Mouse (Mus musculus) ES-E14 (cell line): ENCODE data around the gene Mmp7. TPM values are rescaled to one million over a fixed set of nuclear protein-coding genes. Genes with fewer than 3 reads are reported as not detected.

ENCODE experiments used
- DNase-seq: peaks from one replicate; pipeline ENCODE4 v3.0.0-alpha.2; 2013; ENCODE audit warnings: low read depth, low spot score
- H3K27ac ChIP-seq: 2 replicates; pipeline ENCODE4 v1.5.1; 2012; ENCODE audit warnings: low read depth, mild to moderate bottlenecking, low read length, moderate library complexity, mixed read lengths; ENCODE audit not compliant: poor library complexity, insufficient read depth, severe bottlenecking
- H3K36me3 ChIP-seq: 2 replicates; pipeline ENCODE4 v1.6.1; 2012; ENCODE audit warnings: mild to moderate bottlenecking, low read length, moderate library complexity, mixed read lengths; ENCODE audit not compliant: control insufficient read depth, poor library complexity, insufficient read depth, severe bottlenecking
- H3K4me1 ChIP-seq, 2 experiments: fragments of 150-350 bp in 1 of 2; sonication (generic) in 1 of 2; 2 replicates each; pipeline ENCODE4 v1.6.1; 2012; ENCODE audit warnings: low read length in 2 of 2, mild to moderate bottlenecking in 1 of 2, mixed read lengths in 1 of 2; ENCODE audit not compliant: control insufficient read depth in 2 of 2, insufficient read depth in 2 of 2, poor library complexity in 1 of 2
- H3K4me3 ChIP-seq, 2 experiments: fragments of 150-350 bp in 1 of 2; sonication (generic) in 1 of 2; 2 replicates each; pipeline ENCODE4 v1.5.1; 2012; ENCODE audit warnings: low read length in 2 of 2, low read depth in 1 of 2, mild to moderate bottlenecking in 1 of 2, mixed read lengths in 1 of 2; ENCODE audit not compliant: insufficient read depth in 1 of 2, poor library complexity in 1 of 2, severe bottlenecking in 1 of 2
- H3K9ac ChIP-seq: 2 replicates; pipeline ENCODE4 v1.6.1; 2012; ENCODE audit warnings: low read depth, mild to moderate bottlenecking, low read length, mixed read lengths; ENCODE audit not compliant: poor library complexity, insufficient read depth, severe bottlenecking
- H3K9me3 ChIP-seq: fragments of 150-350 bp; sonication (generic); 2 replicates; pipeline ENCODE4 v1.6.1; 2012; ENCODE audit warnings: low read depth, mild to moderate bottlenecking, low read length; ENCODE audit not compliant: control insufficient read depth, insufficient read depth
- CHD2 ChIP-seq: IDR thresholded peaks from 2 replicates; pipeline ENCODE4 v1.6.1; 2014; ENCODE audit warnings: mild to moderate bottlenecking, low read depth, low read length, inconsistent platforms
- HCFC1 ChIP-seq: IDR thresholded peaks from 2 replicates; pipeline ENCODE4 v1.6.1; 2012; ENCODE audit warnings: low read length, inconsistent platforms, borderline replicate concordance; ENCODE audit not compliant: insufficient read depth
- MAFK ChIP-seq: IDR thresholded peaks from 2 replicates; pipeline ENCODE4 v1.6.1; 2014; ENCODE audit warnings: mild to moderate bottlenecking, low read depth, low read length, inconsistent platforms; ENCODE audit not compliant: insufficient read depth
- ZC3H11A ChIP-seq: IDR thresholded peaks from 2 replicates; pipeline ENCODE4 v1.6.1; 2012; ENCODE audit warnings: low read depth, mild to moderate bottlenecking, inconsistent platforms, low read length, borderline replicate concordance
- ZNF384 ChIP-seq: IDR thresholded peaks from 2 replicates; pipeline ENCODE4 v1.6.1; 2012; ENCODE audit warnings: low read depth, low read length, inconsistent platforms
- in situ Hi-C, 2 experiments: fragments of 600-800 bp; cut with MboI; formaldehyde crosslinking; loops; one replicate each; pipeline ENCODE4 v1.15.1; 2025; ENCODE audit warnings: low sequenced_read_pairs in 2 of 2, inconsistent platforms in 1 of 2; ENCODE audit not compliant: unreplicated experiment in 2 of 2
- total RNA-seq: library from RNA; depleted of rRNA; stranded (reverse); fragments of 300-350 nt; gene quantifications from 2 replicates; pipeline ENCODE4 v1.2.3, GENCODE M21; 2012

Gene Mmp7
- total RNA-seq, 1 experiment = not detected

DNA sequence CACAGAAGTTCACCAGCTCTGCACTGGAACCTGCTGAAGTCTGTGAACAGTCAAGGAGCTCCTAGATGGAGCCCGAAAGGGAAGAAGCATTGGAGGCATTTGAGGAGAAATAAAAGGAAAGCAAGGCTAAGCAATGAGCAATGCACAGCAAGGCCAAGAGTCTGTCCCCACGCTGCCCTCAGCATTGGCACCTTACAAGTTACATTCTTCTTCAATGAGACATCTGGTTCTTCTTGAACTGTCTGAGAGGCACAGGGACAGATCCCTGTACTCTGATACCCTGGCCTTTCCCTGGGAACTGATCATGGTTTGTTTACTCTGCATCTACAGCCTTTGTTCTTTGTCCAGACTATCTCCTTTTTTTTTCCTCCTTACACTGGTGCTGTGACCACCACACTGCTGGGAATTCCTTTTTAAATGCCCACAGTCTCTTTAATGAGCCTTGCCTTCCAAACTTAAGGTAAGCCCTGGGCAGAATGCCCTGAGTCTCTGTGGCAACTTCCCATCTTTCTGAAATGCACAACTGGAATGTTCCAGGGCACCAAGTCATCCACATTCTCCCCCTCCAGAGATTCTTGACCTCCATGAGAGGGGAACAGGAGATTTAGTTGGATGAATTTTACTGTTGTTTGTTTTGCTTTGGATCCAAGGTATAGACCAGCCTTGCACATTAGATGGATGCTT is 13.6 kb upstream of the Mmp7 start:
- no peak for TF ChIP-seq HCFC1
- TF ChIP-seq MAFK = no peak
- no peak for TF ChIP-seq ZC3H11A
- TF ChIP-seq ZNF384 = no peak
- no peak for TF ChIP-seq CHD2
- in situ Hi-C loops = no loop called here
- Histone ChIP-seq H3K4me3 (no peak overlapping the region), H3K27ac (no peak overlapping the region), H3K4me1 (no peaks in the 10 kb centered on the region), H3K36me3 (no peaks in the 10 kb centered on the region), H3K9ac (no peak overlapping the region), H3K9me3 (no peaks in the 10 kb centered on the region)
- no peak for DNase-seq

DNA sequence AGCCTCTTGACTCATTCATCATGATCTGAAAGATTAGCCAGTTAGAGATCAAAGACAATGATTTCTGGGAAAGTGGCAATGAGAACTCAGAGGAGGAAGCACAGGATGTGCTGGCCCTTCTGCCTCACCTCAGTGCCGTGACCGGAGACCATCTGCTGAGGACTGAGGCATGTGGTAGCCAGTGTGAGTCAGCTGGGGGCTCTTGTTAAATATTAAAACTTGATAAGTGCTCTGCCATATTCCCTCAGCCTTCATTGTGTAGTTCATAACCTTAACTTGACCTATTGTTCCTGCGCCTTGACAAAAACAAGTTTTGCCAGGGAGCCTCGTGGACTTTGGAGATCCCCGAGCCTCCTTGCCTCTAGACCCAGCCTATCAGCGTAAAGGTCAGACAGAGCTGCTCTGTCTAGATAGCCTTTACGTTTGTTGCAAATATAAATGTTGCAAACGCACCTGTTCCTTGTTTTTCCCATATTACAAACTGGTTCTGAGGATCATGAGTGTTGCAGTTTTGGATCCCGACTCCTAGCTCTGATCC is 9.7 kb upstream of the Mmp7 start:
- no peak overlapping the region for H3K27ac ChIP-seq
- H3K4me1 ChIP-seq = no peaks in the 10 kb centered on the region
- no peak overlapping the region for H3K4me3 ChIP-seq
- no peak for DNase-seq
- H3K9me3 ChIP-seq = no peaks in the 10 kb centered on the region
- in situ Hi-C loops = no loop called here
- no peaks in the 10 kb centered on the region for H3K36me3 ChIP-seq
- no peak overlapping the region for H3K9ac ChIP-seq
- TF ChIP-seq ZNF384 = no peak
- no peak for TF ChIP-seq MAFK
- no peak for TF ChIP-seq ZC3H11A
- TF ChIP-seq CHD2 = no peak
- TF ChIP-seq HCFC1 = no peak

DNA sequence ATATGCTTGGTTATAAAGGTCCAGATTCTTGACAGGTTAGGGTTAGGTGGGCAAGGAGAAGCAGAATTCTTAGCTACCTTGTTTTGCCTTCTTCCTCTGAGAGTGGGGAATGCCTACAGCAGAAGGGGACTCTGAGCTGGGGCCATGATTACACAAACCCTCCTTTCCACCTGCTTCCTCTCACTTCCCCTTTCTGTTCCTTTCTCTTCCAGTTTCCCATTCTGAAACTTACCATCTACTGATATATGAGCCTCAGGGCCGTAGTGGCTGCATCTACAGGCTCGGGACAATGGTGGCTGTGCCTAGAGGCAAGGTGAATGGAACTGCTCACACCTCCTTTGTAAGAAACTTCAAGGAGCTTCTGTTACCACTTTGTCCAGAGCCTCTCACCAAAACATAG is 5.9 kb upstream of the Mmp7 start:
- Histone ChIP-seq H3K4me3 (no peak overlapping the region), H3K9me3 (no peaks in the 10 kb centered on the region)
- TF ChIP-seq MAFK (no peak), CHD2 (no peak), ZNF384 (no peak), HCFC1 (no peak), ZC3H11A (no peak)

DNA sequence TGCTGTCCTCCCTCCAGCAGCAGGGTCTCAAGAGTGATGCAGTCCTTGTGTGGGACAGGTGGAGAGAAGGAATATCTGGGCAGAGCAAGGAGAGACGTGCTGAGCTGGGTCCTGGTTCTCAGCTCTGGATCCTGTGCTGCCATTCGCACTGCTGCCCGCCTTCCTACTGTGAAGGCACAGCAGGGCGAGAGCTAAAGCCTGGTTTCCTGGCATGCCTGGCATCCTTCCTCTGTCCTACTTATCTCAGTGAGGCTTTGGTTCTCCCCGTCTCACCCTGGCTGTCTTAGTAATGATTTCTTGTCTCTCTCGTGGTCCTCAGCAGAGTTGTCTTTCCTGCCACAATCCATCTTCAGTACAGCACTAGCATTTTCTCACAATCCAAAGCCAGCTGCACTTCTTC is 2.1 kb upstream of the Mmp7 start:
- no peak overlapping the region for H3K9ac ChIP-seq
- in situ Hi-C loops = no loop called here
- no peak for DNase-seq

More for the DNA sequence above, 5.9 kb upstream of the Mmp7 start:
- in situ Hi-C loops = no loop called here
- no peak for DNase-seq
- Histone ChIP-seq H3K27ac (no peak overlapping the region), H3K36me3 (no peaks in the 10 kb centered on the region), H3K9ac (no peak overlapping the region), H3K4me1 (no peaks in the 10 kb centered on the region)

DNA sequence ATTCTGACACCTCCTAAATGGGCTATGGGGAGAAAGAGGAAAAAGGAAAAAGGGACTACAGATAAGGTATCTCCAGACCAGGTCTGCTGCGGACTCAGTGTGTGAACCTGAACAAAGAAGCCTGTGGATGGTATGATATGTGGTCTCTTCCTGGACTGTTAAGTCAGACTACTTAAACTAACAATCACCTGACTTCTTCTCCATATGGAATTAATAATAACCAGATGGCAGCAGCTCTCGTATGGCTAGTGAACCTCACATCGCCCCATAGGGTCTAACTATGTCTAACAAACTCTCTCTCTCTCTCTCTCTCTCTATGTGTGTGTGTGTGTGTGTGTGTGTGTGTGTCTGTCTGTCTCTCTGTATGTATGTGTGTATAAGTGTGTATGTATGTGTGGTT is 2.1 kb downstream of the Mmp7 start:
- Histone ChIP-seq H3K27ac (no peak overlapping the region), H3K4me3 (no peak overlapping the region), H3K4me1 (no peaks in the 10 kb centered on the region), H3K9me3 (no peaks in the 10 kb centered on the region), H3K9ac (no peak overlapping the region), H3K36me3 (no peaks in the 10 kb centered on the region)
- DNase-seq = no peak
- no peak for TF ChIP-seq CHD2
- TF ChIP-seq ZNF384 = no peak
- no peak for TF ChIP-seq HCFC1
- TF ChIP-seq ZC3H11A = no peak
- in situ Hi-C loops = no loop called here

More for the DNA sequence above, 2.1 kb upstream of the Mmp7 start:
- TF ChIP-seq MAFK = no peak
- TF ChIP-seq CHD2 = no peak
- no peak for TF ChIP-seq ZNF384
- TF ChIP-seq HCFC1 = no peak
- no peak for TF ChIP-seq ZC3H11A
- Histone ChIP-seq H3K9me3 (no peaks in the 10 kb centered on the region), H3K4me3 (no peak overlapping the region), H3K27ac (no peak overlapping the region), H3K36me3 (no peaks in the 10 kb centered on the region), H3K4me1 (no peaks in the 10 kb centered on the region)
